Mouse (Mus musculus) bone marrow, adult 2 months (tissue): ENCODE results near the gene Ctla4.

Experiments used
- CTCF ChIP-seq: fragments of 200-500 bp; IDR thresholded peaks from 2 replicates; pipeline ENCODE4 v1.5.1; 2011; ENCODE audit warnings: low read length, control low read depth; ENCODE audit not compliant: control insufficient read depth, insufficient read depth
- POLR2A ChIP-seq: fragments of 200-500 bp; IDR thresholded peaks from 2 replicates; pipeline ENCODE4 v1.6.1; 2011; ENCODE audit warnings: low read depth, mild to moderate bottlenecking, control low read depth, low read length, borderline replicate concordance; ENCODE audit not compliant: control insufficient read depth

DNA sequence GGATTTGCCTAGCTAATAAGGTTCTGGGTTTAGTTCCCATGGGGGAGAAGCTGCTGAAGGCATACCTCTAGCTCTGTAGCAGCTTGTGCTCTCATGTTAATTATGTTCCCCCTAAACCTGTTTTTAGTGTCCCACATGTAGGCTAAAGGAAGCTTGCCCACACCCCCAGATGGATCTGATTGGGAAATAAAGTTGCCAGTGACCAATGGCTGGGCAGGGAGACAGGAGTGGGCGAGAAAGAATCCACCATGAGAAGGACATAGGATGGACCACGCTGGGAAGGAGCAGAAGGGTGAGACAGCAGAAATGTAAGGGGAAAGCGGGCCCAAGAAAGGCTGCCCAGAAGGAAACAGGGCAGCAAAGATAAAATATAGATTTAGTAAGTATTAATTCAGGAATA, 23.1 kb upstream of the Ctla4 start:
- TF ChIP-seq CTCF (no peak), POLR2A (no peak)
